ENCODE assay signal across 8 mouse cellular contexts in the genomic region with DNA sequence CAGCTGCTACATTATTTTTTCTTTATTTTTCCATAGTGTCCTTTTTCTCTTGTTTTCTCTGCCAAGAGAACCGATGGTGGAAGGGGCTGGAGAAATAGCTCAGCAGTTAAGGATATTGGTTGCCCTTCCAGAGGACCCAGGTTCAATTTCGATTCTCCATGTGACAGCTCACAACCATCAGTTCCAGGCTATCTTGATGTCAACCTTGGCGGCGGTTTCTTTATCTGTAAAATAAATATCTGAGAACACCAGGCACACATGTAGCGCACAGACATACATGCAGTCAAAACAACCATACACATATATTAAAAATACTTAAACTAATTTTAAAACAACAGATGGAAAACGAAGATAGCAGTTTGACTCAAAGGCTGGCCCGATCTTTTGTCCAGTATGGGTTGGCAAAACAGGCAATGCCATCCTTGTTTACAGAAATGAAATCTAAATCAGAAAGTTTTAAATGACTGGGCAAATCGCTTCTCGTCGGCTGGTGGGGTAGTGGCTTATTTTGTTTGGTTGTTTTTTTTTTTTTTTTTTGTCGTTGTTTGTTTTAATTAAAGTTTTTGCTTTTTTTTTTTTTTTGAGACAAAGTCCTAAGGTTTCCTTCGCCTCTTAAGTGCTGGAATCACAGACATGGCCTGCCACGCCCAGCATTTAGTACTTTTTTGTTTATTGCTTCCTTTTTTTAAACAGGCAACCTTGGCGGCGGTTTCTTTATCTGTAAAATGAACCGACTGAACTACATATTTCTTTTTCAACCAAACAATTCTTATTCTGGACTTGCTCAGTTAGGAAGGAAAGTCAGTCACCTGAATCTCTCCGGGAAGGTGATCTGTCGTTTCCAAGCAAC. TPM values are rescaled to one million over a fixed set of nuclear protein-coding genes. Genes with fewer than 3 reads are reported as not detected.
DNase-seq lines count a peak whose midpoint lies in the region; ATAC-seq and TF ChIP-seq lines count a peak whose summit lies in the region.

No protein-coding gene starts in this region.

- WGBS in heart, embryonic 14.5 days: 42% methylated on average over 18 of the region's 18 CpGs
- WGBS in bone marrow, adult 2 months: 26% methylated on average over 18 of the region's 18 CpGs
- WGBS in hindbrain, embryonic 14.5 days: 45% methylated on average over 18 of the region's 18 CpGs
- WGBS in midbrain, embryonic 11.5 days: 48% methylated on average over 18 of the region's 18 CpGs

- H3K4me1 ChIP-seq in heart, embryonic 14.5 days (ENCODE audit: control insufficient read depth in 2 of 2, insufficient read depth in 2 of 2, low read length in 2 of 2): peaks cover 2 to 8% of the 10 kb centered on the region in 2 experiments; a peak in 2 of 4 replicates
- peaks cover 2% of the 10 kb centered on the region; the same call in 1 of the 2 replicates for H3K4me1 ChIP-seq in bone marrow, adult 2 months (ENCODE audit: control insufficient read depth, insufficient read depth, low read length)
- H3K4me1 ChIP-seq in hindbrain, embryonic 14.5 days (replicated peaks; ENCODE audit: control insufficient read depth, insufficient read depth, low read length): peaks cover 9% of the 10 kb centered on the region; the same call in 1 of the 2 replicates
- peaks cover 5% of the 10 kb centered on the region; the same call in 1 of the 2 replicates for H3K4me1 ChIP-seq in midbrain, embryonic 11.5 days (ENCODE audit: control insufficient read depth, insufficient read depth, low read length)

- peaks cover 6% of the 10 kb centered on the region; the same call in 1 of the 2 replicates for H3K36me3 ChIP-seq in heart, embryonic 14.5 days (ENCODE audit: control insufficient read depth, insufficient read depth, low read length)
- H3K36me3 ChIP-seq in hindbrain, embryonic 14.5 days (replicated peaks; ENCODE audit: control insufficient read depth, insufficient read depth): peaks cover under 1% of the 10 kb centered on the region; the same call in 1 of the 2 replicates
- H3K36me3 ChIP-seq in midbrain, embryonic 11.5 days (ENCODE audit: control insufficient read depth, insufficient read depth, low read length): no peaks in the 10 kb centered on the region

- ATAC-seq in heart, embryonic 14.5 days (ENCODE audit: insufficient number of reproducible peaks, insufficient read depth, low FRiP score, low read depth): no peak
- ATAC-seq in hindbrain, embryonic 14.5 days (ENCODE audit: low FRiP score): no peak
- no peak for ATAC-seq in midbrain, embryonic 11.5 days (ENCODE audit: low FRiP score)
- no peak for ATAC-seq in monocyte, adult 5-6 weeks (replicated peaks; ENCODE audit: insufficient number of reproducible peaks, low FRiP score, low TSS enrichment, poor library complexity, severe bottlenecking)

- no peaks in the 10 kb centered on the region for H3K27me3 ChIP-seq in heart, embryonic 14.5 days (ENCODE audit: control insufficient read depth, insufficient read depth, low read length)
- no peaks in the 10 kb centered on the region for H3K27me3 ChIP-seq in hindbrain, embryonic 14.5 days (ENCODE audit: control insufficient read depth, insufficient read depth, low read length)
- H3K27me3 ChIP-seq in midbrain, embryonic 11.5 days (ENCODE audit: control insufficient read depth, insufficient read depth, low read length): no peaks in the 10 kb centered on the region

- peak overlapping the region; percentile 87 for H3K9ac ChIP-seq in heart, embryonic 14.5 days (ENCODE audit: low read length)
- H3K9ac ChIP-seq in hindbrain, embryonic 14.5 days: peak overlapping the region; percentile 87; the same call in 1 of the 2 replicates
- peak overlapping the region; percentile 73 for H3K9ac ChIP-seq in midbrain, embryonic 11.5 days (ENCODE audit: low read length)

- TF ChIP-seq POLR2A in bone marrow, adult 2 months (IDR thresholded peaks at IDR 0.05; ENCODE audit: borderline replicate concordance, control insufficient read depth, low read depth, low read length): no peak

- TF ChIP-seq CTCF in bone marrow, adult 2 months (IDR thresholded peaks at IDR 0.05; ENCODE audit: control insufficient read depth, insufficient read depth, low read length): no peak

- H3K4me3 ChIP-seq in heart, embryonic 14.5 days (ENCODE audit: control insufficient read depth in 1 of 2, insufficient read depth in 1 of 2, low read depth in 1 of 2, low read length in 2 of 2): peak overlapping the region; percentile 75 to 79
- H3K4me3 ChIP-seq in bone marrow, adult 2 months (replicated peaks; ENCODE audit: control insufficient read depth, low read depth, low read length): peak overlapping the region; percentile 96
- H3K4me3 ChIP-seq in hindbrain, embryonic 14.5 days (replicated peaks; ENCODE audit: low read length): peak overlapping the region; percentile 80
- H3K4me3 ChIP-seq in midbrain, embryonic 11.5 days (ENCODE audit: low read depth, low read length): peak overlapping the region; percentile 80

- DNase-seq in heart, postnatal 4 days: no peak
- no peak for DNase-seq in hindbrain, embryonic 14.5 days (ENCODE audit: low spot score)
- no peak for DNase-seq in midbrain, embryonic 11.5 days (ENCODE audit: low spot score, missing footprints)
- no peak for DNase-seq in layer of hippocampus, adult 9-10 months (ENCODE audit: low spot score)
- no peak for DNase-seq in kidney, postnatal 4 days

- no peaks in the 10 kb centered on the region for H3K9me3 ChIP-seq in heart, embryonic 14.5 days (ENCODE audit: control insufficient read depth, low read length)
- H3K9me3 ChIP-seq in hindbrain, embryonic 14.5 days (ENCODE audit: control insufficient read depth, low read length): no peaks in the 10 kb centered on the region
- no peaks in the 10 kb centered on the region for H3K9me3 ChIP-seq in midbrain, embryonic 11.5 days (ENCODE audit: control insufficient read depth, low read length)

- no peak overlapping the region for H3K27ac ChIP-seq in heart, embryonic 14.5 days (replicated peaks in 1 of 2; ENCODE audit: control insufficient read depth in 1 of 2, insufficient read depth in 1 of 2, low read depth in 2 of 2, low read length in 2 of 2)
- peak overlapping the region; percentile 92 for H3K27ac ChIP-seq in bone marrow, adult 2 months (ENCODE audit: control insufficient read depth, insufficient read depth, low read depth, low read length, poor library complexity)
- H3K27ac ChIP-seq in hindbrain, embryonic 14.5 days: peak overlapping the region; percentile 86; the same call in 1 of the 2 replicates
- no peak overlapping the region for H3K27ac ChIP-seq in midbrain, embryonic 11.5 days (ENCODE audit: low read depth, low read length)

- H3K4me2 ChIP-seq in heart, embryonic 14.5 days (ENCODE audit: low read length): peak overlapping the region; percentile 90
- H3K4me2 ChIP-seq in hindbrain, embryonic 14.5 days (replicated peaks): peak overlapping the region; percentile 93
- H3K4me2 ChIP-seq in midbrain, embryonic 11.5 days: peak overlapping the region; percentile 88

RNA-seq across cellular contexts. Expression of gene Taco1, which starts 0.6 kb away (rescaled TPM):
- 9.7 and 10.8 TPM in 2 replicates for polyA plus RNA-seq in heart, embryonic 14.5 days (2014; fragmentation: Nextera tagmentation; extraction: Ambion mirVana)
- total RNA-seq in heart, postnatal 4 days (2021): 10 to 100 TPM; 41.1 to 41.5 TPM
- 6.6 and 11.8 TPM in 2 replicates for polyA plus RNA-seq in bone marrow, adult 2 months (2011; ENCODE audit: insufficient read depth, insufficient read length, low replicate concordance, missing spikeins)
- 5.0 and 5.9 TPM in 2 replicates for polyA plus RNA-seq in hindbrain, embryonic 14.5 days (2014; fragmentation: Nextera tagmentation; extraction: Ambion mirVana)
- polyA plus RNA-seq in midbrain, embryonic 11.5 days (2014; fragmentation: Nextera tagmentation; extraction: Ambion mirVana): 10.5 and 11.1 TPM in 2 replicates
- 9.0 to 12.7 TPM (median 10.2 TPM) in 3 replicates for total RNA-seq in monocyte, adult 5-6 weeks (2017)

RNA-seq across cellular contexts. Expression of gene Map3k3, which starts 19.1 kb away (rescaled TPM):
- polyA plus RNA-seq in heart, embryonic 14.5 days (2014; fragmentation: Nextera tagmentation; extraction: Ambion mirVana): 26.6 and 28.6 TPM in 2 replicates
- total RNA-seq in heart, postnatal 4 days (2021): 10 to 100 TPM; 55.6 to 55.8 TPM
- polyA plus RNA-seq in bone marrow, adult 2 months (2011; ENCODE audit: insufficient read depth, insufficient read length, low replicate concordance, missing spikeins): 7.3 and 14.4 TPM in 2 replicates
- 16.5 and 18.7 TPM in 2 replicates for polyA plus RNA-seq in hindbrain, embryonic 14.5 days (2014; fragmentation: Nextera tagmentation; extraction: Ambion mirVana)
- 14.9 and 16.8 TPM in 2 replicates for polyA plus RNA-seq in midbrain, embryonic 11.5 days (2014; fragmentation: Nextera tagmentation; extraction: Ambion mirVana)
- total RNA-seq in monocyte, adult 5-6 weeks (2017): 105 to 136 TPM (median 123 TPM) in 3 replicates

RNA-seq across cellular contexts. Expression of gene Dcaf7, which starts 28.6 kb away (rescaled TPM):
- polyA plus RNA-seq in heart, embryonic 14.5 days (2014; fragmentation: Nextera tagmentation; extraction: Ambion mirVana): 45.4 and 52.0 TPM in 2 replicates
- total RNA-seq in heart, postnatal 4 days (2021): 10 to 100 TPM; 60.9 to 66.5 TPM
- polyA plus RNA-seq in bone marrow, adult 2 months (2011; ENCODE audit: insufficient read depth, insufficient read length, low replicate concordance, missing spikeins): 15.9 and 16.9 TPM in 2 replicates
- 156 and 176 TPM in 2 replicates for polyA plus RNA-seq in hindbrain, embryonic 14.5 days (2014; fragmentation: Nextera tagmentation; extraction: Ambion mirVana)
- 72.7 and 76.1 TPM in 2 replicates for polyA plus RNA-seq in midbrain, embryonic 11.5 days (2014; fragmentation: Nextera tagmentation; extraction: Ambion mirVana)
- total RNA-seq in monocyte, adult 5-6 weeks (2017): 35.3 to 62.0 TPM (median 35.7 TPM) in 3 replicates

RNA-seq across cellular contexts. Expression of gene Kcnh6, which starts 57.4 kb away (rescaled TPM):
- polyA plus RNA-seq in heart, embryonic 14.5 days (2014; fragmentation: Nextera tagmentation; extraction: Ambion mirVana): 0.20 and 0.26 TPM in 2 replicates
- total RNA-seq in heart, postnatal 4 days (2021): under 1 TPM; 0.19 to 0.45 TPM
- not detected in 2 replicates for polyA plus RNA-seq in bone marrow, adult 2 months (2011; ENCODE audit: insufficient read depth, insufficient read length, low replicate concordance, missing spikeins)
- polyA plus RNA-seq in hindbrain, embryonic 14.5 days (2014; fragmentation: Nextera tagmentation; extraction: Ambion mirVana): 2.3 and 2.5 TPM in 2 replicates
- polyA plus RNA-seq in midbrain, embryonic 11.5 days (2014; fragmentation: Nextera tagmentation; extraction: Ambion mirVana): 0.21 and 0.29 TPM in 2 replicates
- 0.97 TPM in 1 of 3 replicates, not detected in the others for total RNA-seq in monocyte, adult 5-6 weeks (2017)

Comparison
In these comparisons a context has a peak if more than half of its experiments do, and no peak if none do; other contexts are left out.
1. H3K27ac ChIP-seq: peak in bone marrow, adult 2 months (single experiment) and hindbrain, embryonic 14.5 days (single experiment); none in heart, embryonic 14.5 days (0 of 2) and midbrain, embryonic 11.5 days (single experiment).
2. Peak in every context shown above with its lines, with median percentiles within 50 percentile points of each other: H3K4me2 ChIP-seq, H3K4me3 ChIP-seq and H3K9ac ChIP-seq.